Mouse (Mus musculus): Measurements from ENCODE around the gene Smap2. TPM values are rescaled to one million over a fixed set of nuclear protein-coding genes. Genes with fewer than 3 reads are reported as not detected.

The Smap2 gene
- polyA plus RNA-seq, 1 experiment from 2014 or later = 14.4 TPM

DNA sequence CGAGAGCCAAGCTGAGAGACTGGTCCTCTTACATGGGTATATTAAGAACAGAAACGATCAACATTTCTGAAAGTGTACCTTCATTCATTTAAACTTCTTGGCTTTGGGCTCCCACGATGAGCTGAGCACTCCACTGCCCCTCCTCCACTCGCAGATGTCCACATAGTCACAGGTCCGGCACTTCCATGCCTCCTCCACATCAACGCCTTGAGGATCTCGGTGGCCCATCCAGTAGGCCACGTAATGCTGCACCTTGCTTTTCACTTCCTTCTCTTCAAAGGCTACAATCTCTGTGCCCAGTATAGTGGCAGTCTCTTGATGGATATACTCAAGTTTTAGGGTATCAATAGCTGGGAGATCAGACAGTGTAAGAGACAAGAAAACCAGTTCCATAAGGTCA is 95.6 kb downstream of the Smap2 start:
- 95% methylated on average over 8 of the region's 8 CpGs for WGBS
- H3K4me1 ChIP-seq = peaks cover 15% of the 10 kb centered on the region
- peaks cover 37% of the 10 kb centered on the region for H3K36me3 ChIP-seq
- H3K9me3 ChIP-seq (replicated peaks) = peaks cover 4% of the 10 kb centered on the region; the same call in 1 of the 2 replicates
- no peaks in the 10 kb centered on the region for H3K27me3 ChIP-seq
- no peak overlapping the region for H3K27ac ChIP-seq
- no peak overlapping the region for H3K4me2 ChIP-seq
- H3K9ac ChIP-seq = no peak overlapping the region
- no peak for ATAC-seq (replicated peaks; ENCODE audit: low FRiP score)
- H3K4me3 ChIP-seq (replicated peaks) = no peak overlapping the region

Small RNA genes within 50 kb of the gene (microRNA-seq; reads per million reads assigned to microRNA genes)
- not detected for gene Mir7015

Other genes with a start within 250 kb of the Smap2 start
- 112 and 115 TPM in 2 replicates for gene Nfyc, start 185.7 kb downstream of the Smap2 start, polyA plus RNA-seq (2015; fragmentation: Nextera tagmentation; extraction: Ambion mirVana)
- 0.54 and 1.2 TPM in 2 replicates for gene Rims3, start 162.4 kb downstream of the Smap2 start, polyA plus RNA-seq (2015; fragmentation: Nextera tagmentation; extraction: Ambion mirVana)
- gene Exo5, start 92.2 kb downstream of the Smap2 start, polyA plus RNA-seq (2015; fragmentation: Nextera tagmentation; extraction: Ambion mirVana) = 31.4 and 32.7 TPM in 2 replicates
- 9.2 and 11.1 TPM in 2 replicates for gene Zfp69, start 65.5 kb downstream of the Smap2 start, polyA plus RNA-seq (2015; fragmentation: Nextera tagmentation; extraction: Ambion mirVana)
- 3.9 and 6.0 TPM in 2 replicates for gene Col9a2, start 22.1 kb upstream of the Smap2 start, polyA plus RNA-seq (2015; fragmentation: Nextera tagmentation; extraction: Ambion mirVana)
- 37.8 and 38.1 TPM in 2 replicates for gene Zmpste24, start 81.0 kb upstream of the Smap2 start, polyA plus RNA-seq (2015; fragmentation: Nextera tagmentation; extraction: Ambion mirVana)
- gene Tmco2, start 92.0 kb upstream of the Smap2 start, polyA plus RNA-seq (2015; fragmentation: Nextera tagmentation; extraction: Ambion mirVana) = not detected in 2 replicates
- gene Rlf, start 197.8 kb upstream of the Smap2 start, polyA plus RNA-seq (2015; fragmentation: Nextera tagmentation; extraction: Ambion mirVana) = 25.7 and 26.3 TPM in 2 replicates